Comparison of ENCODE assay signal across 20 mouse cellular contexts in the genomic region with DNA sequence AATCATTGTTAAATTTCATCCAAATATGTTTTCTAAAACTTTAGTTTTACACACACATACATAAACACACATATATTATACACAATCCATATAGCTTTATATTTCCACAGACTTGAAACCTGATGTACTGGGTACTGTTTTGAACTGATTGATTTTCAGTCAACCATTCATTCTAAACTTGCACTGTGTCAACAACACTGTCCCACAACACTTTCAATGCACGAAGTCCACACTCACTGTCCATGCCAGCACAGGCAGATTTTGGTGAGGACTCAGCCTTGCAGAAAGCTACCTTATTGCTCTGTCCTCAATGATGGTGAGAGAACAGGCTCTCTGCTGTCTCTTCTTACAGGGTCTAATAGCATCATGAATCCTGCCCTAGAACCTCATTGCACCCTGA.
DNase-seq lines count a peak whose midpoint lies in the region; ATAC-seq and TF ChIP-seq lines count a peak whose summit lies in the region.
"Had no signal": no experiment of that assay in that cellular context is flagged by ENCODE, and none has a peak within 500 bp of the region (broad histone marks: within the 10 kb centered on the region; RNA-seq: fewer than 3 reads in every experiment).

No protein-coding gene starts in this region.

- no peaks in the 10 kb centered on the region for H3K9me3 ChIP-seq in liver, embryonic 12.5 days (replicated peaks)
- H3K9me3 ChIP-seq in liver, embryonic 13.5 days (replicated peaks), result no peaks in the 10 kb centered on the region
- H3K9me3 ChIP-seq in liver, embryonic 15.5 days (replicated peaks), result no peaks in the 10 kb centered on the region
- H3K9me3 ChIP-seq in liver, postnatal 0 days (ENCODE audit: low read length), result no peaks in the 10 kb centered on the region
- H3K9me3 ChIP-seq: embryonic facial prominence, embryonic 10.5 days; embryonic facial prominence, embryonic 12.5 days; forebrain, embryonic 13.5 days; forebrain, embryonic 15.5 days had no signal

- DNase-seq in liver, embryonic 13.5 days, result no peak
- DNase-seq in liver, postnatal 0 days, result no peak
- DNase-seq in spleen, postnatal 10 days (ENCODE audit: low spot score in 2 of 2), result no peak
- no peak for DNase-seq in T-cell, adult 2 months (ENCODE audit: low spot score)
- DNase-seq: adrenal gland, adult 2 months; adrenal gland, postnatal 14 days; adrenal gland, postnatal 36 days; cerebellum, adult 11-12 months; cerebellum, adult 2 months; cerebellum, adult 9-10 months; cerebellum, postnatal 10 days; cerebellum, postnatal 25 days; forebrain, postnatal 0 days had no signal

- no peak for TF ChIP-seq CTCF in liver, postnatal 0 days (IDR thresholded peaks at IDR 0.05; ENCODE audit: low read depth)

- no peak overlapping the region for H3K4me3 ChIP-seq in liver, embryonic 12.5 days
- H3K4me3 ChIP-seq in liver, embryonic 13.5 days (replicated peaks), result no peak overlapping the region
- no peak overlapping the region for H3K4me3 ChIP-seq in liver, embryonic 15.5 days (replicated peaks)
- H3K4me3 ChIP-seq in liver, postnatal 0 days (ENCODE audit: low read depth, low read length), result no peak overlapping the region
- H3K4me3 ChIP-seq: embryonic facial prominence, embryonic 10.5 days; embryonic facial prominence, embryonic 12.5 days; forebrain, embryonic 13.5 days; forebrain, embryonic 15.5 days had no signal

- no peak overlapping the region for H3K27ac ChIP-seq in liver, embryonic 12.5 days
- no peak overlapping the region for H3K27ac ChIP-seq in liver, embryonic 13.5 days
- no peak overlapping the region for H3K27ac ChIP-seq in liver, embryonic 15.5 days (replicated peaks)
- peak overlapping the region; percentile 16; the same call in 1 of the 2 replicates for H3K27ac ChIP-seq in liver, postnatal 0 days (ENCODE audit: low read depth)
- H3K27ac ChIP-seq: embryonic facial prominence, embryonic 10.5 days; embryonic facial prominence, embryonic 12.5 days; forebrain, embryonic 13.5 days; forebrain, embryonic 15.5 days had no signal

- no peak overlapping the region for H3K9ac ChIP-seq in liver, embryonic 12.5 days
- H3K9ac ChIP-seq in liver, embryonic 13.5 days, result no peak overlapping the region
- H3K9ac ChIP-seq in liver, embryonic 15.5 days, result no peak overlapping the region
- H3K9ac ChIP-seq in liver, postnatal 0 days (replicated peaks), result no peak overlapping the region
- H3K9ac ChIP-seq: embryonic facial prominence, embryonic 12.5 days; forebrain, embryonic 13.5 days; forebrain, embryonic 15.5 days; forebrain, postnatal 0 days had no signal

- no peak for TF ChIP-seq EP300 in liver, postnatal 0 days (IDR thresholded peaks at IDR 0.05; ENCODE audit: low read depth)

- H3K4me1 ChIP-seq in liver, embryonic 12.5 days, result no peaks in the 10 kb centered on the region
- H3K4me1 ChIP-seq in liver, embryonic 13.5 days (replicated peaks), result no peaks in the 10 kb centered on the region
- H3K4me1 ChIP-seq in liver, embryonic 15.5 days (replicated peaks), result no peaks in the 10 kb centered on the region
- peaks cover 8% of the 10 kb centered on the region; the same call in 1 of the 2 replicates for H3K4me1 ChIP-seq in liver, postnatal 0 days (ENCODE audit: insufficient read depth)
- H3K4me1 ChIP-seq: embryonic facial prominence, embryonic 10.5 days; embryonic facial prominence, embryonic 12.5 days; forebrain, embryonic 13.5 days; forebrain, embryonic 15.5 days had no signal

- ATAC-seq in liver, embryonic 12.5 days, result peak; percentile 71
- ATAC-seq in liver, embryonic 13.5 days (ENCODE audit: low read depth), result peak; percentile 67
- ATAC-seq in liver, embryonic 15.5 days (ENCODE audit: insufficient read depth), result peak; percentile 78
- ATAC-seq in liver, postnatal 0 days, result peak; percentile 93
- no peak for ATAC-seq in activated CD4-positive, CD25-positive, alpha-beta regulatory T cell, adult 4 months
- ATAC-seq: forebrain, embryonic 13.5 days; forebrain, embryonic 15.5 days; forebrain, postnatal 0 days had no signal

- WGBS in liver, embryonic 12.5 days (ENCODE audit: insufficient replicate concordance), result 40% methylated on average over 1 of the region's 1 CpGs
- 44% methylated on average over 1 of the region's 1 CpGs for WGBS in liver, embryonic 13.5 days (ENCODE audit: insufficient replicate concordance)
- WGBS in liver, embryonic 15.5 days (ENCODE audit: insufficient replicate concordance), result 42% methylated on average over 1 of the region's 1 CpGs
- 53% methylated on average over 1 of the region's 1 CpGs for WGBS in liver, postnatal 0 days (ENCODE audit: insufficient replicate concordance)

- no peak overlapping the region for H3K4me2 ChIP-seq in liver, embryonic 12.5 days
- no peak overlapping the region for H3K4me2 ChIP-seq in liver, embryonic 13.5 days
- H3K4me2 ChIP-seq in liver, embryonic 15.5 days, result no peak overlapping the region
- no peak overlapping the region for H3K4me2 ChIP-seq in liver, postnatal 0 days (ENCODE audit: low read depth, low read length)
- H3K4me2 ChIP-seq: embryonic facial prominence, embryonic 12.5 days; forebrain, embryonic 13.5 days; forebrain, embryonic 15.5 days had no signal

- H3K36me3 ChIP-seq in liver, embryonic 12.5 days, result no peaks in the 10 kb centered on the region
- no peaks in the 10 kb centered on the region for H3K36me3 ChIP-seq in liver, embryonic 13.5 days
- H3K36me3 ChIP-seq in liver, embryonic 15.5 days (replicated peaks), result no peaks in the 10 kb centered on the region
- no peaks in the 10 kb centered on the region for H3K36me3 ChIP-seq in liver, postnatal 0 days (replicated peaks; ENCODE audit: insufficient read depth, low read length)
- H3K36me3 ChIP-seq: embryonic facial prominence, embryonic 10.5 days; embryonic facial prominence, embryonic 12.5 days; forebrain, embryonic 15.5 days had no signal

- H3K27me3 ChIP-seq in liver, embryonic 12.5 days (replicated peaks), result no peaks in the 10 kb centered on the region
- H3K27me3 ChIP-seq in liver, embryonic 13.5 days, result no peaks in the 10 kb centered on the region
- no peaks in the 10 kb centered on the region for H3K27me3 ChIP-seq in liver, embryonic 15.5 days
- no peaks in the 10 kb centered on the region for H3K27me3 ChIP-seq in liver, postnatal 0 days (ENCODE audit: insufficient read depth, low read length)
- H3K27me3 ChIP-seq: embryonic facial prominence, embryonic 12.5 days; forebrain, embryonic 13.5 days; forebrain, embryonic 15.5 days had no signal
